Mouse (Mus musculus): Measurements from ENCODE around the gene Fubp1. TPM values are rescaled to one million over a fixed set of nuclear protein-coding genes. Genes with fewer than 3 reads are reported as not detected.

The Fubp1 gene
- polyA plus RNA-seq, 1 experiment, result 406 TPM

GRCm38 (mm10) chr3:152211731-152212279, 1.6 kb downstream of the Fubp1 start:
- no peaks in the 10 kb centered on the region for H3K27me3 ChIP-seq (ENCODE audit: control insufficient read depth, insufficient read depth, low read length, poor library complexity, severe bottlenecking)
- H3K9ac ChIP-seq (ENCODE audit: low read depth, poor library complexity, severe bottlenecking), result peak overlapping the region; percentile 98
- H3K9me3 ChIP-seq (replicated peaks; ENCODE audit: control insufficient read depth, insufficient read depth, low read length, poor library complexity, severe bottlenecking), result no peaks in the 10 kb centered on the region
- H3K4me3 ChIP-seq (ENCODE audit: low read depth, low read length), result peak overlapping the region; percentile 91
- H3K4me1 ChIP-seq (ENCODE audit: control insufficient read depth, insufficient read depth, low read length), result peaks cover 2% of the 10 kb centered on the region
- peaks cover 45% of the 10 kb centered on the region for H3K36me3 ChIP-seq (ENCODE audit: control insufficient read depth, insufficient read depth, low read length, poor library complexity, severe bottlenecking)
- 0 out of 2 replicates have a peak overlapping the region, but pooled peaks have one; percentile 1 for H3K27ac ChIP-seq (ENCODE audit: insufficient read depth, low read length)
- no peak for TF ChIP-seq CTCF (IDR thresholded peaks at IDR 0.05; ENCODE audit: low read depth, low read length)
- TF ChIP-seq POLR2A (IDR thresholded peaks at IDR 0.05; ENCODE audit: insufficient read depth, low read length), result no peak
- no peak for TF ChIP-seq EP300 (IDR thresholded peaks at IDR 0.05; ENCODE audit: insufficient read depth, low read depth, low read length)

DNA sequence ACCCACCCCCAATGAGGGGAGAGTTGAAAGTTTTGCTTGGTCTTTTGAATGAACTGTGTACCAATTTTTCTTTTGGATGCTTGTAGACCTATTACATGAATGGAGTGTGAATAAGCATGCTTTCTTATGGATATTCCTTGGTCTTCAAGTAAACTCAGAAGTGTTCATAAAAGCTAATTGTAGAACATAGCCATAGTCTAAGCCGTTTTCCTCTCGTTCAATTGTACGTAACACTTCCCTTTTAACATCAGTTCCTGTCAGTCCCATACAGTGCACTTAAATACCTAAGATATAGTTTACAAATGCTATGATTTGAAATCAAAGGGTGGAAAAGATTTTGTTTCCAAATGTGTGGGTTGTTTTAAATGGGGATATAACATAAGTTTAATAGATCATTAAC, 3.2 kb downstream of the Fubp1 start:
- peaks cover 57% of the 10 kb centered on the region for H3K36me3 ChIP-seq (ENCODE audit: control insufficient read depth, insufficient read depth, low read length, poor library complexity, severe bottlenecking)
- H3K9ac ChIP-seq (ENCODE audit: low read depth, poor library complexity, severe bottlenecking), result peak overlapping the region; percentile 98
- no peak overlapping the region for H3K27ac ChIP-seq (ENCODE audit: insufficient read depth, low read length)

DNA sequence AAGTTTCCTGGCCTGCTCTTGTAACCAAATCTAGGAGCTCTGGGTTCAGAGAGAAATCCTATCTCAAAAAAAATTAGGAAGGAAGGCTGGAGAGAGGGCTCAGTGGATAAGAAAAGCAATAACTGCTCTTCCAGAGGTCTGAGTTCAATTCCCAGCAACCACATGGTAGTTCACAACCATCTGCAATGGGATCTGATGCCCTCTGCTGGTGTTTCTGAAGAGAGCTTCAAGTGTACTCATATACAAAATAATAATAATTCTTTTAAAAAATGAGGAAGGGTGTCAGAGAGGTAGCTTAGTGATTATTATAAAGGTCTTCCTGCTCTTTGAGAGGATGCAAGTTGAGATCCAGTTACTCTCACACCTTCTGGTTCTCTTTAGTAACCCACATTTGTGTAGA, 14.7 kb downstream of the Fubp1 start:
- no peak overlapping the region for H3K4me3 ChIP-seq (ENCODE audit: low read depth, low read length)
- H3K9ac ChIP-seq (ENCODE audit: low read depth, poor library complexity, severe bottlenecking), result no peak overlapping the region
- H3K27ac ChIP-seq (ENCODE audit: insufficient read depth, low read length), result no peak overlapping the region
- H3K9me3 ChIP-seq (replicated peaks; ENCODE audit: control insufficient read depth, insufficient read depth, low read length, poor library complexity, severe bottlenecking), result no peaks in the 10 kb centered on the region
- H3K36me3 ChIP-seq (ENCODE audit: control insufficient read depth, insufficient read depth, low read length, poor library complexity, severe bottlenecking), result peaks cover 85% of the 10 kb centered on the region
- H3K4me1 ChIP-seq (ENCODE audit: control insufficient read depth, insufficient read depth, low read length), result no peaks in the 10 kb centered on the region
- TF ChIP-seq CTCF (IDR thresholded peaks at IDR 0.05; ENCODE audit: low read depth, low read length) (no peak), EP300 (IDR thresholded peaks at IDR 0.05; ENCODE audit: insufficient read depth, low read depth, low read length) (no peak), POLR2A (IDR thresholded peaks at IDR 0.05; ENCODE audit: insufficient read depth, low read length) (no peak)
- H3K27me3 ChIP-seq (ENCODE audit: control insufficient read depth, insufficient read depth, low read length, poor library complexity, severe bottlenecking), result no peaks in the 10 kb centered on the region

More for the DNA sequence above, 3.2 kb downstream of the Fubp1 start:
- Histone ChIP-seq H3K27me3 (ENCODE audit: control insufficient read depth, insufficient read depth, low read length, poor library complexity, severe bottlenecking) (no peaks in the 10 kb centered on the region), H3K4me1 (ENCODE audit: control insufficient read depth, insufficient read depth, low read length) (peaks cover 2% of the 10 kb centered on the region), H3K4me3 (ENCODE audit: low read depth, low read length) (no peak overlapping the region), H3K9me3 (replicated peaks; ENCODE audit: control insufficient read depth, insufficient read depth, low read length, poor library complexity, severe bottlenecking) (no peaks in the 10 kb centered on the region)
- TF ChIP-seq POLR2A (IDR thresholded peaks at IDR 0.05; ENCODE audit: insufficient read depth, low read length), result no peak
- TF ChIP-seq EP300 (IDR thresholded peaks at IDR 0.05; ENCODE audit: insufficient read depth, low read depth, low read length), result no peak
- TF ChIP-seq CTCF (IDR thresholded peaks at IDR 0.05; ENCODE audit: low read depth, low read length), result no peak

DNA sequence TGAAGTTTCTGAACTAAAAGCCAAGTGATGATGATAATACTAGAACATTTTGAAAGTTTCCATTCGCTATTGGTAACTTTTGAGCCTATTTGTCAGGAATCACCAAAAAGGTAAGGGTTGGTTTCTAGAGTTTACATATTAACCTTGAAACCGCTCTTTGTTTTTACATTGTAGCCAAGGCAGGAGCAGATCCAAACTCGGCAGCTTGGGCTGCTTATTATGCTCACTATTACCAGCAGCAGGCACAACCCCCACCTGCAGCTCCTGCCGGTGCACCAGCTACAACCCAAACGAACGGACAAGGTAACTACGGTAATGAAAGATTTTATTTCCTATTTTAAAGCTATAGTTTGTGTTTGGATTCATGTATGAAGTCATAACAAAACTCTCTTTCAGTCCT, 15.7 kb downstream of the Fubp1 start:
- Histone ChIP-seq H3K27me3 (ENCODE audit: control insufficient read depth, insufficient read depth, low read length, poor library complexity, severe bottlenecking) (no peaks in the 10 kb centered on the region), H3K4me1 (ENCODE audit: control insufficient read depth, insufficient read depth, low read length) (no peaks in the 10 kb centered on the region), H3K9me3 (replicated peaks; ENCODE audit: control insufficient read depth, insufficient read depth, low read length, poor library complexity, severe bottlenecking) (no peaks in the 10 kb centered on the region), H3K9ac (ENCODE audit: low read depth, poor library complexity, severe bottlenecking) (no peak overlapping the region), H3K36me3 (ENCODE audit: control insufficient read depth, insufficient read depth, low read length, poor library complexity, severe bottlenecking) (peaks cover 79% of the 10 kb centered on the region), H3K4me3 (ENCODE audit: low read depth, low read length) (no peak overlapping the region), H3K27ac (ENCODE audit: insufficient read depth, low read length) (no peak overlapping the region)
- TF ChIP-seq POLR2A (IDR thresholded peaks at IDR 0.05; ENCODE audit: insufficient read depth, low read length), result no peak

DNA sequence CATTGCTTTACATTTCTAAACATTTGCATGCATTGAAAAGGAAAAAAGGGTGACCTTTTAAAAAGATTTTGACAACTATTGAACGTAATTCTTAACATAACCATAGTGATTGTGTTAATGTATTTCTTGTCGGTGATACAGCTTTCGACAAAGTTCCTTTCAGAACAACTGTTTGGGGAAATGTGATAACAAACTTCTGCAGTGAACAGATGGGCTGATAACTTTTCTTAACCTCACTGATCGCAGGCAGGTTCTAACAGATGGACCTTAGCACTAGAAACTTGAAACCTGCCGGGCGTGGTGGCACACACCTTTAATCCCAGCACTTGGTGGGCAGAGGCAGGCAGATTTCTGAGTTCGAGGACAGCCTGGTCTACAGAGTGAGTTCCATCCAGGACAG, 18.6 kb downstream of the Fubp1 start:
- TF ChIP-seq POLR2A (IDR thresholded peaks at IDR 0.05; ENCODE audit: insufficient read depth, low read length), result no peak
- TF ChIP-seq CTCF (IDR thresholded peaks at IDR 0.05; ENCODE audit: low read depth, low read length), result no peak
- no peak for TF ChIP-seq EP300 (IDR thresholded peaks at IDR 0.05; ENCODE audit: insufficient read depth, low read depth, low read length)
- Histone ChIP-seq H3K4me1 (ENCODE audit: control insufficient read depth, insufficient read depth, low read length) (no peaks in the 10 kb centered on the region), H3K9ac (ENCODE audit: low read depth, poor library complexity, severe bottlenecking) (no peak overlapping the region), H3K27ac (ENCODE audit: insufficient read depth, low read length) (peak overlapping the region; percentile 48; the same call in 1 of the 2 replicates), H3K36me3 (ENCODE audit: control insufficient read depth, insufficient read depth, low read length, poor library complexity, severe bottlenecking) (peaks cover 73% of the 10 kb centered on the region), H3K27me3 (ENCODE audit: control insufficient read depth, insufficient read depth, low read length, poor library complexity, severe bottlenecking) (no peaks in the 10 kb centered on the region), H3K4me3 (ENCODE audit: low read depth, low read length) (no peak overlapping the region), H3K9me3 (replicated peaks; ENCODE audit: control insufficient read depth, insufficient read depth, low read length, poor library complexity, severe bottlenecking) (no peaks in the 10 kb centered on the region)

DNA sequence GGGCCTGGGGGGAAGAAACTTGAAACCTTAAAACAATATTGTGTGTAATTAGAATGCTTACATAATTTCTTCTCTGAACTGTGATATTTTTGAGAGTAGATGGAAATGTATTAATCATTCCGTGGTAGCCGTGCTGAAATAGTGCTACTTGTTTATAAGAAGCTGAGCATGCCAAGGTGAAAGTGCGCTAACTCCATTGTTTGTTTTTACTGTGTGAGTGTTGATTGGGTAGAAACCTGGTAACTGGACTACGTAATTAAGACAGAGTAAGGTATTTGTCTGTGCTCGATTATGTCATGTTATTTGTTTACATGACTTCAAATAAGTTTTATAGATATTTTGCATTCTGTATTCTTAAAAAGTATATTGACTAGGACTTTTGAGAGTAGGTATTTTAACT, 19.0 kb downstream of the Fubp1 start:
- Histone ChIP-seq H3K9me3 (replicated peaks; ENCODE audit: control insufficient read depth, insufficient read depth, low read length, poor library complexity, severe bottlenecking) (no peaks in the 10 kb centered on the region), H3K36me3 (ENCODE audit: control insufficient read depth, insufficient read depth, low read length, poor library complexity, severe bottlenecking) (peaks cover 73% of the 10 kb centered on the region), H3K4me1 (ENCODE audit: control insufficient read depth, insufficient read depth, low read length) (no peaks in the 10 kb centered on the region), H3K9ac (ENCODE audit: low read depth, poor library complexity, severe bottlenecking) (no peak overlapping the region), H3K4me3 (ENCODE audit: low read depth, low read length) (no peak overlapping the region), H3K27ac (ENCODE audit: insufficient read depth, low read length) (peak overlapping the region; percentile 48; the same call in 1 of the 2 replicates), H3K27me3 (ENCODE audit: control insufficient read depth, insufficient read depth, low read length, poor library complexity, severe bottlenecking) (no peaks in the 10 kb centered on the region)
- no peak for TF ChIP-seq CTCF (IDR thresholded peaks at IDR 0.05; ENCODE audit: low read depth, low read length)
- no peak for TF ChIP-seq EP300 (IDR thresholded peaks at IDR 0.05; ENCODE audit: insufficient read depth, low read depth, low read length)
- no peak for TF ChIP-seq POLR2A (IDR thresholded peaks at IDR 0.05; ENCODE audit: insufficient read depth, low read length)

All from ES-Bruce4 (cell line).